Mouse (Mus musculus) frontal cortex, adult (tissue): ENCODE results near the gene Scmh1.

Experiments
- ATAC-seq: cut with Nextera tagmentation; 2 replicates; pipeline ENCODE4 v1.9.2; 2017; ENCODE audit warnings: mild to moderate bottlenecking, moderate library complexity, mixed read lengths; ENCODE audit not compliant: low TSS enrichment

The Scmh1 gene

DNA sequence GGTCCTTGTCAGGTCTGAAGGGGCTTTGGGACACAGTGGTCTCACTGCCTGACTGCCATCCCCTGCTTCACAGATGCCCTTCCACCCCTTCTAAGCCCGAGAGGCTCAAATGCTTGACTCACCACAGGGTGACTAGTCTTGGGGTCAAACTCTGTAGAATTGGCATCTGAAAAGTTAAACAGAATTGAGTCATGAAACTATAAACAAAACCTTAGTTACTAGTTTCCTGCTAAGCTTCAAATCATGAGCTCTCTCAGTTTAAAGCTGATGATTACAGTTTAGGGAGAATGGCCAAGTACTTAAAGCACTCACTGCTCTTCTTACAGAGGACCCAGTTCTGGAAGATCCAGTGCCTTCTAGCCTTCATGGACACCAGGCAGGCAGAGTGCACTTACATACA, 139.8 kb downstream of the Scmh1 start:
- no peak for ATAC-seq

- ATAC-seq = no peak
Measured at GRCm38 (mm10) chr4:120556592-120556991, 151.5 kb downstream of the Scmh1 start.

- ATAC-seq = 0 out of 2 replicates have a peak, but pooled peaks have one; percentile 13
Measured at GRCm38 (mm10) chr4:120565726-120566125, 160.6 kb downstream of the Scmh1 start.

DNA sequence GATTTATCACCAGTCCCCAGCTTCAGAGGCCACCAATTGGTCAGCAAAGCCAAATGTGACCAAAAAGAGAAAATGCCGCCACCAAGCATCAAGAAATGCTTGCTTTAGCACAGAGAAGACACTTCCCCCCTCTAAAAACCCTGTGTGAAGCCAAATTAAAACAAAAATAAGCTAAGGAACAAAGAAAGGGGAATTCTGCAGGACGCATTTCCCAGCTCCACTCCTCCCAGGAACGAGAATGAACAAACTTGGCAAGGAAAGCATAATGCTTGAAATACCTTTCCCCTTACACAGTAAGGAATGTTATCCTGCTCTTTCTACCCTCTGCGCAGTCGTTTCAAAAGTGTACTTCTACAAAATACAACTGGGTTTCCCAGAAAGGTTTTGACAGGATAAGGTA, 162.9 kb downstream of the Scmh1 start:
- no peak for ATAC-seq

- no peak for ATAC-seq
Measured at GRCm38 (mm10) chr4:120569025-120569424, 163.9 kb downstream of the Scmh1 start.

- peak; percentile 91 for ATAC-seq
Measured at GRCm38 (mm10) chr4:120569486-120570437, 164.7 kb downstream of the Scmh1 start, which contains the start of gene Ctps. Gene Ctps (minus strand): TSS chr4:120570276.

DNA sequence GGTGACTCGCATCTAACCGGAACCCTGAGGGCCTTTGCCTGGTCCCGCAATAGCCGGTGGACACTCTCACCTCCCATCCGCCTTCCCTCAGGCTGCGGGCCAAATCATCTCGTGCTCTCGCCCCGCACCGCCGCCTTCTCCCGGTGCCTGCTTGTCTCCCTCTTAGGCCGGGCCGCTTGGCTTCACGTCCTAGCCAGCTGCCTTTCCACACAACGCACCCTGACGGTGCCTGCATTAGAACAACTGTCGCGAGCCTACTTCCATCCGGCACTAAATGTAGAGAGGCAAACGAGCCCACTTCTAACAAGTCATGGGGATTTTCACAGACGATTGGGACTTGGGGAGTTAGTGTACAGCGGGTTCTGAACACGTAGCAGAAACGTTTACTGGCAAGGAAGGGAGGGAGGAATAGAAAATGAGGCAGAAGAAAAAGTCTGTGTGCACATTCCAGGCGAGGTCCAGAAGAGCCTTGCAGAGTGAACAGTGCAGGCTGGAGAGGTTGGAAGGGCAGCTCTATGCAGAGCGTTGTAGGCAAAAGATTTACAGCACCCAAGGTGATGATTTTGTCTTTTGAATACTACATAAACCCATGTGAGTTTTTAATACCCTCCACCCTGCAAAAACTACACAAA, 165.5 kb downstream of the Scmh1 start:
- ATAC-seq = peak; percentile 33

GRCm38 (mm10) chr4:120571070-120571464, 166.0 kb downstream of the Scmh1 start:
- ATAC-seq = no peak

GRCm38 (mm10) chr4:120571691-120572090, 166.6 kb downstream of the Scmh1 start:
- ATAC-seq = no peak
